Mouse (Mus musculus) embryonic facial prominence, embryonic 11.5 days (tissue): ENCODE data around the gene Kcnc2. TPM values are rescaled to one million over a fixed set of nuclear protein-coding genes. Genes with fewer than 3 reads are reported as not detected.
A peak's percentile ranks its signal among the peaks of the same experiment; 100 is the strongest.

Source experiments
- ATAC-seq: fragments of 200-750 bp; cut with Nextera tagmentation; replicated peaks from 2 replicates; pipeline ENCODE4 v1.8.0; 2017; ENCODE audit warnings: low read depth; ENCODE audit not compliant: insufficient number of reproducible peaks, low FRiP score, low TSS enrichment
- DNase-seq: peaks from one replicate; pipeline ENCODE4 v3.0.0-alpha.2; 2015; ENCODE audit warnings: low spot score
- H3K27ac ChIP-seq: fragments of 300-500 bp; sonication (generic); replicated peaks from 2 replicates; pipeline ENCODE4 v1.5.1; 2014; ENCODE audit warnings: mild to moderate bottlenecking, low read depth, low read length, control low read depth
- H3K27me3 ChIP-seq: fragments of 300-500 bp; sonication (generic); 2 replicates; pipeline ENCODE4 v1.6.1; 2014; ENCODE audit warnings: mild to moderate bottlenecking, low read length, moderate library complexity, mixed read lengths; ENCODE audit not compliant: control insufficient read depth, insufficient read depth
- H3K36me3 ChIP-seq: fragments of 300-500 bp; sonication (generic); replicated peaks from 2 replicates; pipeline ENCODE4 v1.6.1; 2014; ENCODE audit warnings: low read depth, mild to moderate bottlenecking, low read length, moderate library complexity, mixed read lengths; ENCODE audit not compliant: control insufficient read depth, insufficient read depth
- H3K4me1 ChIP-seq: fragments of 300-500 bp; sonication (generic); 2 replicates; pipeline ENCODE4 v1.6.1; 2014; ENCODE audit warnings: low read length, mixed read lengths; ENCODE audit not compliant: control insufficient read depth, insufficient read depth
- H3K4me2 ChIP-seq: fragments of 300-500 bp; sonication (generic); 2 replicates; pipeline ENCODE4 v1.6.1; 2014; ENCODE audit warnings: low read depth, mild to moderate bottlenecking, control low read depth, low read length, moderate library complexity
- H3K4me3 ChIP-seq: fragments of 300-500 bp; sonication (generic); 2 replicates; pipeline ENCODE4 v1.5.1; 2014; ENCODE audit warnings: low read depth, low read length, control low read depth
- H3K9ac ChIP-seq: fragments of 300-500 bp; sonication (generic); replicated peaks from 2 replicates; pipeline ENCODE4 v1.6.1; 2014; ENCODE audit warnings: mild to moderate bottlenecking, control low read depth, low read length
- H3K9me3 ChIP-seq: fragments of 300-500 bp; sonication (generic); replicated peaks from 2 replicates; pipeline ENCODE4 v1.6.1; 2016; ENCODE audit warnings: mild to moderate bottlenecking, low read length, inconsistent platforms, mixed read lengths; ENCODE audit not compliant: control insufficient read depth
- WGBS: fragments of 180-500 bp; shearing (Covaris S2); extraction: QIAGEN DNeasy Blood & Tissue Kit; methylation state at CpG from one replicate; pipeline ENCODE4 v1.1.7; 2014; 5-methylcytosine and 5-hydroxymethylcytosine counted together
- polyA plus RNA-seq: library from polyadenylated mRNA; unstranded; fragments of >200 nt; fragmentation: Nextera tagmentation; extraction: Ambion mirVana; gene quantifications from 2 replicates; pipeline ENCODE4 v1.2.1, GENCODE M21; 2014

The Kcnc2 gene
- polyA plus RNA-seq, 1 experiment from 2014 or later: 0.21 TPM

DNA sequence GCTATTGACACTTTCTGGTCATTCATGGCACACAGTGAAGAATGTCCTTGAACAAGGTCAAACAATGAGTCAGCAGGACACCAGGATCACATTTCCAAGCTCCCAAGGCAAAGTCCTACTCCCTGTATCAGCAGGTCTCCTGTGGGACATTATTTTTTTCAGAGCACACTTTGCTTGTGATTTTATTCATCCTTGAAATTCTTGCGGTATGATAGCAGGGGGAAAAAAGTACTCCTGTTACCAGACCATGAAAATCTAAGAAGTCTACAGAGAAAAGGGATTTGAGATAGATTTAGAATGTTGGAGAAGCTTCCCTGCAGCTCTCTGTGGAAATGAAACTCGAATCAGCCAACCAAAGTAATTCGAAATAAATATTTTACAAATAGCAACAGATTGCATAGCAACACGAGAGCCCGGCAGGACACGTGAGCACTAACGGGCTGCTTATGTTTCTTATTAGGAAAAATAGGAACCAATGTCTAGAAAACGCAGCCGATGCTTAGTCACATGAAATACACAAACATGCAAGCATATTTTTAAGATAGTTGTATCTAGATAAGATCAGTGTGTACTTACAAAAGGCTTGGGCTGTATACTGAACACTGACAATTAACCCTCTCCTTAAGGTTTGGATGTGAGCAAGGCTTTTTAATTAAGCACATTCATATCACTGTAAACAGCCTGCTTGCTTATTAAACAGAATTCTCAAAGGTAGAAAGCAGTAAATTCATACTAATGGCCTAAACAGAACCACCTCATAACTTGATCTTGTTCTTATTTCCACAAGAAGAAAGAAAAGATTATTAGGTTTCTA, 129.9 kb downstream of the Kcnc2 start:
- no peaks in the 10 kb centered on the region for H3K27me3 ChIP-seq
- H3K27ac ChIP-seq: no peak overlapping the region
- no peaks in the 10 kb centered on the region for H3K36me3 ChIP-seq
- WGBS: 62% methylated on average over 9 of the region's 9 CpGs
- DNase-seq: peak; percentile 24
- no peaks in the 10 kb centered on the region for H3K4me1 ChIP-seq
- no peak for ATAC-seq
- no peak overlapping the region for H3K4me2 ChIP-seq
- H3K9ac ChIP-seq: no peak overlapping the region
- no peak overlapping the region for H3K4me3 ChIP-seq
- H3K9me3 ChIP-seq: no peaks in the 10 kb centered on the region

DNA sequence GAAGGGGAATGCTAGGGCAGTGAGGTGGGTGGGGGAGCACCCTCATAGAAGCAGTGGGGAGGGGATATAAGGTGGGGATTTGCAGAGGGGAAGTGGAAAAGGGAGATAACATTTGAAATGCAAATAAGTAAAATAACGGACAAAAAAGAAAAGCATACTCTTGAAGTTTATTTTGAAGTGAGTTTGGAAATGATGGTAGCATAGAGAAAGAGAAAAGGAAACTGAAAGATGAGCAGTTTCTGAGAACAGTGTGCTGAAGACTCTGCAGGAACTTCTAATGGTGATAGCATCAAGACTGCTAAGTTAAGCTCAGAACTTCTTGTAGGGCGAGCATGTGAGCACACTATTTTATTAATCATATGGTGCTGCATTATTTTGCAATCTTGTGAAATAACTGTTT, 138.6 kb downstream of the Kcnc2 start:
- Histone ChIP-seq H3K27ac (no peak overlapping the region), H3K4me3 (no peak overlapping the region), H3K9ac (no peak overlapping the region), H3K9me3 (no peaks in the 10 kb centered on the region), H3K36me3 (no peaks in the 10 kb centered on the region), H3K27me3 (no peaks in the 10 kb centered on the region), H3K4me1 (no peaks in the 10 kb centered on the region), H3K4me2 (no peak overlapping the region)
- DNase-seq (no peak), ATAC-seq (no peak)
- 72% methylated on average over 2 of the region's 2 CpGs for WGBS

DNA sequence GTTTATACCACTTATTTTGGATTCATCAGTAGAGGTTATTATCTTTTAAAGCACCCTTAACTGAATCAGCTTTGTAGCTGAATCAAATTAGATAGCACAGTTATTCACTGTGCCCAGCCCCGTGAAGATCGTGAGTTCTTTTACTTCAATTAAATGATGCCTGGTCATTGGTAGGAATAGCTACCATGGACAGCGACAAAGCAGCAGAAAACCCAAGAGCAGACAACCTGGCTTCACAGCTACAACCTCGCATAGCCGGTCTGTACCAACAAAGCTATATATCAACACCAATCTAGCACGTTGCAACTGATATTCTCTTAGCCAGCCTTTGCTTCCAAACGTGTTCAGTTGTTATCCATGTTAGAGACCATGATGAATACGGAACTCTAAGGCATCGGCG, 152.4 kb downstream of the Kcnc2 start:
- H3K4me1 ChIP-seq: no peaks in the 10 kb centered on the region
- H3K27ac ChIP-seq: no peak overlapping the region
- ATAC-seq (no peak), DNase-seq (peak; percentile 72)
- H3K9ac ChIP-seq: no peak overlapping the region
- H3K4me2 ChIP-seq: no peak overlapping the region
- H3K36me3 ChIP-seq: no peaks in the 10 kb centered on the region
- no peak overlapping the region for H3K4me3 ChIP-seq
- no peaks in the 10 kb centered on the region for H3K27me3 ChIP-seq
- WGBS: 54% methylated on average over 10 of the region's 10 CpGs
- no peaks in the 10 kb centered on the region for H3K9me3 ChIP-seq

DNA sequence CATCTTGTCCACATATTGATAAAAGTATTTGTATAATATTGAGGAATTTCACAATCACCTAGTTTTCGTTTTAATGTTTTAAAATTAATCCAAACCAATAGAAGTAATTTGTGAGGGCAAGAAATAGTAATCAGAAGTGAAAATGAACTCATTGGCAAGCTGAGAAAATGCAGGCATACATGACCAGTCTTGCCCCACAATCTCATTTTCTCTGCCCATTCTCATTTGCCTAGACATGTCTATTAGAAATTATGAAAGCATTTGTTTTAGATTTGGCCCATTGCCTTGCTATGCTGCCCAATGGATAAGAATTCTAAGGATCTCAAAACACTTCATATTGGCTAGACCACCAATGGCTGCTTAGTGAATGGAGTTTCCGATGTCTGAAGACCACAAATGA, 166.0 kb downstream of the Kcnc2 start:
- no peak for ATAC-seq
- WGBS: 79% methylated on average over 2 of the region's 2 CpGs
- no peak overlapping the region for H3K4me2 ChIP-seq

DNA sequence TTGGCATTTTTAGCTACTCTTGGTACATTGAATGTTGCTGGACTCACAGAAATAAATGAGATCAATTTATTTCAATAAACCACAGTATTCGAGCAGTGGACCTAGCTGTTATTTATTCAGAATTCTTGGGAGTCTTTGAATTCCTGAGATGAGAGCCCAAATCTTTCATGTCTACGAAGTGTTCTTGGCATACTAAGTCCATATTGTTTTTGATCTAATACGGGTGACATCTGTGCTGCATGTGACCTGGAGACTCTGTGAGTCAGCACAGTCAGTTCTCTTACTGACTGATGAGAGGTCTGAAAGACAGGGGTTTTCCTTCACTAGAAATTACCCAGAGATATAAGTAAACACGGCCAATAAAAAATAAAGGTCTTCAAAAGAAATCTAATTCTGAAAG, 173.7 kb downstream of the Kcnc2 start:
- no peaks in the 10 kb centered on the region for H3K36me3 ChIP-seq

More for the DNA sequence above, 166.0 kb downstream of the Kcnc2 start:
- H3K9ac ChIP-seq: no peak overlapping the region
- H3K4me3 ChIP-seq: no peak overlapping the region
- no peak for DNase-seq
- H3K27me3 ChIP-seq: no peaks in the 10 kb centered on the region
- H3K4me1 ChIP-seq: no peaks in the 10 kb centered on the region
- H3K36me3 ChIP-seq: no peaks in the 10 kb centered on the region
- no peaks in the 10 kb centered on the region for H3K9me3 ChIP-seq
- no peak overlapping the region for H3K27ac ChIP-seq

DNA sequence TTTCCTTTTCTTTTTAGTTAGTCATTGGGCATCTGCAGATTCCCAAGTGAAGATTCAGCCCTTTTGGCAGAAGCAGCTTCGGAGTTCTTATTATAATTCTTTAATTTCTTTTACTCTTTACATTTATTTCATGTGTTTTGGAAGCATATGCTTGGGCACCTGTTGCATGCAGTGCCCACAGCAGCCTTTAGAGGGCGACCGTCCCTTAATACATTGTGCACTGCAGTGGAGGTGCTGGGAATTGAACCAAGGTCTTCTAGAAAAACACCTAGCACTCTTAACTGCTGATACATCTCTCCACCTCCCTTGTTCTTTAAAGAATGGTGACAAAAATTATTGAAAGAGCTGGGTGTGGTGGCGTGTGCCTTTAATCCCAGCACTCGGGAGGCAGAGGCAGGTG, 180.0 kb downstream of the Kcnc2 start:
- ATAC-seq (no peak), DNase-seq (no peak)
- Histone ChIP-seq H3K27me3 (no peaks in the 10 kb centered on the region), H3K4me2 (no peak overlapping the region), H3K4me1 (no peaks in the 10 kb centered on the region), H3K4me3 (no peak overlapping the region), H3K9ac (no peak overlapping the region), H3K27ac (no peak overlapping the region), H3K36me3 (no peaks in the 10 kb centered on the region), H3K9me3 (no peaks in the 10 kb centered on the region)
- WGBS: 79% methylated on average over 5 of the region's 5 CpGs

More for the DNA sequence above, 173.7 kb downstream of the Kcnc2 start:
- H3K9ac ChIP-seq: no peak overlapping the region
- no peak for ATAC-seq
- H3K9me3 ChIP-seq: no peaks in the 10 kb centered on the region
- H3K4me2 ChIP-seq: no peak overlapping the region
- no peaks in the 10 kb centered on the region for H3K27me3 ChIP-seq
- 66% methylated on average over 4 of the region's 4 CpGs for WGBS
- DNase-seq: no peak
- no peaks in the 10 kb centered on the region for H3K4me1 ChIP-seq
- no peak overlapping the region for H3K4me3 ChIP-seq
- no peak overlapping the region for H3K27ac ChIP-seq

DNA sequence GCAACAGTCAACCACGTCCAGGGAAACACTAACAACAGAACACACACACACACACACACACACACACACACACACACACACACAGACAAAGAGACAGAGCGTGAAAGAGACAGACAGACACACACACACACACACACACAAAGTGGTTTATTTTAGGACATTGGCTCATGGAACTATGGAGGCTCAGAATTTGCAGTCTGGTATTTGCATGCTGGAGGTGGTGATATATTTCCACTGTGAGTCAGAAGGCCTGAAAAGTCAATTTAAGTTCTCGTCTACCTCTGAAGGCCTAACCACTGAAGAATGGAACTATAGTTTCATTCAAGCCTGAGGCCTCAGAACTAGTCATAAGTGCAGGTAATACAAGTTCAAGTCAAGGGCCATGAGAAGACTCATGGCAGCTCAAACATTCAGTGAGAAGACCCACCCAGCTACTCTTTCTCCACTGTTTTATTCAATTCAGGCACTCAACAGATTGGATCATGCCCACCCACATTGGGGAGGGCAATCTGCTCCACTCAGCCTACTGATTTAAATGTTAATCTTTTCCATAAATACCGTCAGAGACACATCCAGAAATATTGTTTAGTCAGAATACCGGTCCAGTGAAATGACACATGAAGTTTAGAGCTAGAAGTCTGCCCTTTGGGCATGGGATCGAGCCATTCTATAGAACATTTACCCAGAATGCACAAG, 197.9 kb downstream of the Kcnc2 start:
- WGBS: 87% methylated on average over 6 of the region's 6 CpGs
- DNase-seq: no peak
- Histone ChIP-seq H3K27ac (no peak overlapping the region), H3K4me3 (no peak overlapping the region), H3K9me3 (no peaks in the 10 kb centered on the region), H3K4me2 (no peak overlapping the region), H3K27me3 (no peaks in the 10 kb centered on the region), H3K9ac (no peak overlapping the region), H3K4me1 (no peaks in the 10 kb centered on the region), H3K36me3 (no peaks in the 10 kb centered on the region)
- ATAC-seq: no peak

DNA sequence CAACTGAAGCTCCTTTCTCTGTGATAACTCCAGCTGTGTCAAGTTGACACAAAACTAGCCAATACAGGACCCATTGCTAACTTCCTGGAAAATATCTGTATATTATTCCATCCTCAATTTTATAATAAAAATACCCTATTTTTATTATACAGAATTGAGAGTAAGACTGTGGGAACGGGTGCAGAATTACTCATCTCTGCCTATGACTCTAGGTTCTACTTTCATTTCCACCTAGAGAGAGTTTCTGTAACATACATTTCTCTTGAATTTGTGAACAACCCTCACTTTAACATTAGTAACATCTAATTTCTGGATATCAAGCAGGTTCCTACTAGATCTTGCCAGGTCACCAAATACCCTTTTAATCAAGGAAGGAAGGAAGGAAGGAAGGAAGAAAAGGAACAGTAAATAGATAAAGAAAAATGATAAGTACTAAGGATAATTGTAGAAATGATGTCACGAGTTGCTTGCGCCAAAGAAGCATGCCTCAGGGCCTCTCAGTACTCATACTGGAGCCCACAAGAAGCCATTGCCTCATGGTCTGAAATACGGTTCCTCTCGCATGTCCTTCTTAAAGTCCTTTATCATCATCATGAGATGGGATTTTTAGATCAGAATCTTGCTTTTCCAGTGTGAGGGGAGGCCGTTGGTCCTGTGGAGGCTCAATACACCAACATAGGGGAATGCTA, 203.3 kb downstream of the Kcnc2 start:
- H3K4me3 ChIP-seq: no peak overlapping the region
- WGBS: 89% methylated on average over 6 of the region's 6 CpGs
- H3K4me1 ChIP-seq: no peaks in the 10 kb centered on the region
- H3K27me3 ChIP-seq: no peaks in the 10 kb centered on the region
- no peak overlapping the region for H3K4me2 ChIP-seq
- DNase-seq (no peak), ATAC-seq (no peak)
- H3K27ac ChIP-seq: no peak overlapping the region
- H3K9ac ChIP-seq: no peak overlapping the region
- no peaks in the 10 kb centered on the region for H3K36me3 ChIP-seq
- no peaks in the 10 kb centered on the region for H3K9me3 ChIP-seq
